Mouse (Mus musculus) liver, adult 2 months (tissue): ENCODE measurements around the gene Acsf2.

Experiments used
- CTCF ChIP-seq: fragments of 200-500 bp; IDR thresholded peaks from 2 replicates; pipeline ENCODE4 v1.5.1; 2011; ENCODE audit warnings: low read depth, low read length, control low read depth
- POLR2A ChIP-seq: fragments of 200-500 bp; IDR thresholded peaks from 2 replicates; pipeline ENCODE4 v1.6.1; 2011; ENCODE audit warnings: low read length, control low read depth; ENCODE audit not compliant: insufficient read depth; ENCODE audit errors: extremely low read depth

- no peak for TF ChIP-seq CTCF
- no peak for TF ChIP-seq POLR2A
Observed at GRCm38 (mm10) chr11:94630199-94631011, 28.7 kb upstream of the Acsf2 start.
